In the genomic region with DNA sequence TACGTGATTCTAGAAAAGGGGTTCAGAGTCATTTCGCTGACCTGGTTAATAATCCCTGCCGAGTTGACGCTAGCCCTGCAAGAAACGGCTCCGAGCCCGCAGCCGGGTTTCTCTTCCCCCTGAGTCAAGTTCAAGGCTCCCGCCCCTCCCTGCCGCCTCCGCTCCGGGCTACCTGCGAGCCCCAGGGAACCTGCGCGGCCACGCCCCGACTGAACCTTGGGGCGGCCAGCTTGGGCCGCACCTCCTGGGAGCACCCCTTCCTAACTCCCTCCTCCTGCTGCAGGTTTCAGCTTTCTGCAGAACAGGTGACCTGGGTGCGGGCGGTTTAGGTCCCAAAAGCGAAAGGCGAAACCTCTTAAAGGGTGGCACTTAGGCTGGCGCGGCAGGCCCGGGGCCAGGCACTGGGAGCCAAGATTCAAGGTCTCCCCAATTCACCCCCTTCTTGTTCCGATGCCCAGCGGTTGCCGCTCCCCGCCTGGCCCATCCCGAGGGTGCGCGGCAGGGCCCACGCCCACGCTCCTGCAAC, we compare ENCODE assay signal across 8 mouse cellular contexts. TPM values are rescaled to one million over a fixed set of nuclear protein-coding genes. Genes with fewer than 3 reads are reported as not detected.
A peak's percentile ranks its signal among the peaks of the same experiment; 100 is the strongest.
DNase-seq lines count a peak whose midpoint lies in the region; ATAC-seq and TF ChIP-seq lines count a peak whose summit lies in the region.

No protein-coding gene starts in this region.

- H3K4me3 ChIP-seq in gastrocnemius, adult 2 months, result peak overlapping the region; percentile 78
- peak overlapping the region; percentile 69 for H3K4me3 ChIP-seq in forebrain, embryonic 12.5 days (replicated peaks)
- peak overlapping the region; percentile 64 for H3K4me3 ChIP-seq in kidney, adult 2 months (ENCODE audit: insufficient read depth, low read depth, low read length)
- peak overlapping the region; percentile 75 for H3K4me3 ChIP-seq in lung, embryonic 15.5 days

- peak overlapping the region; percentile 98 for H3K4me2 ChIP-seq in forebrain, embryonic 12.5 days
- H3K4me2 ChIP-seq in lung, embryonic 15.5 days, result peak overlapping the region; percentile 98

- ATAC-seq in forebrain, embryonic 12.5 days (ENCODE audit: low FRiP score), result no peak
- peak; percentile 57 for ATAC-seq in lung, embryonic 15.5 days (ENCODE audit: borderline replicate concordance, extremely low read depth, low FRiP score, low TSS enrichment)
- ATAC-seq in neutrophil, adult 5-6 weeks (ENCODE audit: extremely low read depth, insufficient number of reproducible peaks, low FRiP score, poor library complexity, severe bottlenecking), result peak; percentile 56

- DNase-seq in gastrocnemius, adult 2 months, result peak; percentile 23
- DNase-seq in gastrocnemius, postnatal 4 days (ENCODE audit: low spot score in 2 of 2), result no peak
- peak; percentile 9 for DNase-seq in brain, adult 2 months (ENCODE audit: low read depth, low spot score)
- DNase-seq in kidney, adult 2 months, result peak; percentile 56
- peak; percentile 65 for DNase-seq in urinary bladder, postnatal 14 days (ENCODE audit: low spot score)

- H3K9me3 ChIP-seq in forebrain, embryonic 12.5 days, result no peaks in the 10 kb centered on the region
- H3K9me3 ChIP-seq in lung, embryonic 15.5 days, result no peaks in the 10 kb centered on the region

- 0% methylated on average over 35 of the region's 35 CpGs for WGBS in forebrain, embryonic 12.5 days
- WGBS in kidney, adult 2 months, result 1% methylated on average over 35 of the region's 35 CpGs
- under 1% methylated on average over 33 of the region's 35 CpGs for WGBS in lung, embryonic 15.5 days

- H3K27me3 ChIP-seq in forebrain, embryonic 12.5 days, result peaks cover 43% of the 10 kb centered on the region
- peaks cover 5% of the 10 kb centered on the region for H3K27me3 ChIP-seq in kidney, adult 2 months (replicated peaks; ENCODE audit: control insufficient read depth, insufficient read depth, low read length)
- peaks cover 42% of the 10 kb centered on the region for H3K27me3 ChIP-seq in lung, embryonic 15.5 days

- no peak for TF ChIP-seq POLR2A in kidney, adult 2 months (IDR thresholded peaks at IDR 0.05; ENCODE audit: low read depth, low read length)

- intact Hi-C loops in gastrocnemius, adult 2 months (cut with DNase I), result no loop called here

- peak overlapping the region; percentile 82 for H3K9ac ChIP-seq in forebrain, embryonic 12.5 days
- peak overlapping the region; percentile 61 for H3K9ac ChIP-seq in lung, embryonic 15.5 days

- TF ChIP-seq CTCF in gastrocnemius, adult 2 months (IDR thresholded peaks at IDR 0.05), result no peak
- no peak for TF ChIP-seq CTCF in kidney, adult 2 months (conservative IDR thresholded peaks at IDR 0.05; ENCODE audit: insufficient read depth, insufficient read length, low read depth, low read length)

- peaks cover 28% of the 10 kb centered on the region for H3K4me1 ChIP-seq in forebrain, embryonic 12.5 days
- H3K4me1 ChIP-seq in kidney, adult 2 months (ENCODE audit: control insufficient read depth, insufficient read depth, low read length), result 0 out of 2 replicates have a peak, but pooled peaks cover 5% of the 10 kb centered on the region
- peaks cover 18% of the 10 kb centered on the region for H3K4me1 ChIP-seq in lung, embryonic 15.5 days

- H3K27ac ChIP-seq in gastrocnemius, adult 2 months, result no peak overlapping the region
- no peak overlapping the region for H3K27ac ChIP-seq in forebrain, embryonic 12.5 days
- no peak overlapping the region for H3K27ac ChIP-seq in kidney, adult 2 months (ENCODE audit: insufficient read depth, low read depth, low read length)
- H3K27ac ChIP-seq in lung, embryonic 15.5 days, result peak overlapping the region; percentile 15; the same call in 1 of the 2 replicates

- peaks cover 3% of the 10 kb centered on the region; the same call in 1 of the 2 replicates for H3K36me3 ChIP-seq in forebrain, embryonic 12.5 days (replicated peaks)
- H3K36me3 ChIP-seq in kidney, adult 2 months (ENCODE audit: control insufficient read depth, insufficient read depth, low read length), result no peaks in the 10 kb centered on the region
- peaks cover under 1% of the 10 kb centered on the region; the same call in 1 of the 2 replicates for H3K36me3 ChIP-seq in lung, embryonic 15.5 days

RNA-seq across cellular contexts. Expression of a gene that starts 1.8 kb away (rescaled TPM):
- not detected for total RNA-seq in gastrocnemius, adult 2 months (2021)
- total RNA-seq in gastrocnemius, postnatal 4 days (2021), result 1 to 10 TPM; 2.5 to 3.0 TPM
- 8.1 and 8.3 TPM in 2 replicates for polyA plus RNA-seq in forebrain, embryonic 12.5 days (2016; fragmentation: Nextera tagmentation; extraction: Ambion mirVana)
- polyA plus RNA-seq in kidney, adult 2 months (2012; rRNA removed), result 0.07 and 0.36 TPM in 2 replicates
- polyA plus RNA-seq in lung, embryonic 15.5 days (2015; fragmentation: Nextera tagmentation; extraction: Ambion mirVana), result 6.0 and 8.9 TPM in 2 replicates
- total RNA-seq in neutrophil, adult 5-6 weeks (2017), result 10.6 and 10.8 TPM in 2 replicates

Comparison
In these comparisons a context has a peak if more than half of its experiments do, and no peak if none do; other contexts are left out.
1. DNase-seq: peak in gastrocnemius, adult 2 months (single experiment), brain, adult 2 months (single experiment), kidney, adult 2 months (single experiment) and urinary bladder, postnatal 14 days (single experiment); none in gastrocnemius, postnatal 4 days (0 of 2).
2. Peak in every context shown above with its lines, with median percentiles within 50 percentile points of each other: H3K4me3 ChIP-seq.